Mouse (Mus musculus): Measurements from ENCODE around the gene Slc12a8. TPM values are rescaled to one million over a fixed set of nuclear protein-coding genes. Genes with fewer than 3 reads are reported as not detected.

Slc12a8 gene
- polyA plus RNA-seq, 1 experiment from 2014 or later = 0.89 TPM

GRCm38 (mm10) chr16:33682651-33683050, 165.5 kb downstream of the Slc12a8 start:
- Histone ChIP-seq H3K9ac (ENCODE audit: low read depth, low read length) (no peak overlapping the region), H3K36me3 (ENCODE audit: insufficient read depth, low read length) (no peaks in the 10 kb centered on the region), H3K27ac (no peak overlapping the region), H3K4me2 (ENCODE audit: low read length) (no peak overlapping the region), H3K4me3 (replicated peaks; ENCODE audit: low read depth, low read length) (no peak overlapping the region), H3K4me1 (replicated peaks; ENCODE audit: insufficient read depth, low read length) (peaks cover 21% of the 10 kb centered on the region; the same call in 1 of the 2 replicates), H3K9me3 (replicated peaks; ENCODE audit: low read length) (no peaks in the 10 kb centered on the region), H3K27me3 (ENCODE audit: insufficient read depth, low read length) (no peaks in the 10 kb centered on the region)
- DNase-seq (ENCODE audit: low spot score) (no peak), ATAC-seq (replicated peaks; ENCODE audit: low FRiP score, low read depth) (no peak)
- 86% methylated on average over 3 of the region's 3 CpGs for WGBS
- no peak for TF ChIP-seq CTCF (IDR thresholded peaks at IDR 0.05; ENCODE audit: low read depth)

- WGBS = 68% methylated on average over 13 of the region's 13 CpGs
- no peaks in the 10 kb centered on the region for H3K9me3 ChIP-seq (replicated peaks; ENCODE audit: low read length)
- H3K4me2 ChIP-seq (ENCODE audit: low read length) = peak overlapping the region; percentile 94
- no peak for DNase-seq (ENCODE audit: low spot score)
- H3K4me3 ChIP-seq (replicated peaks; ENCODE audit: low read depth, low read length) = peak overlapping the region; percentile 82
- peak overlapping the region; percentile 85 for H3K27ac ChIP-seq
- no peak for TF ChIP-seq CTCF (IDR thresholded peaks at IDR 0.05; ENCODE audit: low read depth)
- H3K4me1 ChIP-seq (replicated peaks; ENCODE audit: insufficient read depth, low read length) = peaks cover 21% of the 10 kb centered on the region; the same call in 1 of the 2 replicates
- no peak for ATAC-seq (replicated peaks; ENCODE audit: low FRiP score, low read depth)
- no peaks in the 10 kb centered on the region for H3K27me3 ChIP-seq (ENCODE audit: insufficient read depth, low read length)
- H3K9ac ChIP-seq (ENCODE audit: low read depth, low read length) = peak overlapping the region; percentile 89
- no peaks in the 10 kb centered on the region for H3K36me3 ChIP-seq (ENCODE audit: insufficient read depth, low read length)
Measured at GRCm38 (mm10) chr16:33683206-33684161, 166.4 kb downstream of the Slc12a8 start.

GRCm38 (mm10) chr16:33684162-33684702, 167.1 kb downstream of the Slc12a8 start, which contains the start of gene Heg1:
TSS of gene Heg1 (plus strand) at chr16:33684370.
- peaks cover 21% of the 10 kb centered on the region; the same call in 1 of the 2 replicates for H3K4me1 ChIP-seq (replicated peaks; ENCODE audit: insufficient read depth, low read length)
- ATAC-seq (replicated peaks; ENCODE audit: low FRiP score, low read depth) = peak; percentile 71
- under 1% methylated on average over 38 of the region's 57 CpGs for WGBS

GRCm38 (mm10) chr16:33684703-33685701, 167.9 kb downstream of the Slc12a8 start:
- Histone ChIP-seq H3K27ac (peak overlapping the region; percentile 85), H3K36me3 (ENCODE audit: insufficient read depth, low read length) (no peaks in the 10 kb centered on the region), H3K9ac (ENCODE audit: low read depth, low read length) (peak overlapping the region; percentile 89), H3K4me3 (replicated peaks; ENCODE audit: low read depth, low read length) (peak overlapping the region; percentile 82), H3K9me3 (replicated peaks; ENCODE audit: low read length) (no peaks in the 10 kb centered on the region), H3K4me2 (ENCODE audit: low read length) (peak overlapping the region; percentile 94), H3K4me1 (replicated peaks; ENCODE audit: insufficient read depth, low read length) (peaks cover 21% of the 10 kb centered on the region; the same call in 1 of the 2 replicates), H3K27me3 (ENCODE audit: insufficient read depth, low read length) (no peaks in the 10 kb centered on the region)
- WGBS = 2% methylated on average over 45 of the region's 46 CpGs
- no peak for TF ChIP-seq CTCF (IDR thresholded peaks at IDR 0.05; ENCODE audit: low read depth)
- DNase-seq (ENCODE audit: low spot score) (peak; percentile 47), ATAC-seq (replicated peaks; ENCODE audit: low FRiP score, low read depth) (peak; percentile 44)

More at GRCm38 (mm10) chr16:33684162-33684702, 167.1 kb downstream of the Slc12a8 start, which contains the start of gene Heg1:
- H3K27me3 ChIP-seq (ENCODE audit: insufficient read depth, low read length) = no peaks in the 10 kb centered on the region
- H3K9ac ChIP-seq (ENCODE audit: low read depth, low read length) = peak within 1 kb of the TSS; percentile 89
- peak within 1 kb of the TSS; percentile 82 for H3K4me3 ChIP-seq (replicated peaks; ENCODE audit: low read depth, low read length)
- peak; percentile 82 for DNase-seq (ENCODE audit: low spot score)
- H3K27ac ChIP-seq = peak within 1 kb of the TSS; percentile 85
- peak within 1 kb of the TSS; percentile 94 for H3K4me2 ChIP-seq (ENCODE audit: low read length)
- TF ChIP-seq CTCF (IDR thresholded peaks at IDR 0.05; ENCODE audit: low read depth) = no peak
- no peaks in the 10 kb centered on the region for H3K36me3 ChIP-seq (ENCODE audit: insufficient read depth, low read length)
- no peaks in the 10 kb centered on the region for H3K9me3 ChIP-seq (replicated peaks; ENCODE audit: low read length)

- Histone ChIP-seq H3K9ac (ENCODE audit: low read depth, low read length) (peak overlapping the region; percentile 89; the same call in 1 of the 2 replicates), H3K27me3 (ENCODE audit: insufficient read depth, low read length) (no peaks in the 10 kb centered on the region), H3K4me3 (replicated peaks; ENCODE audit: low read depth, low read length) (peak overlapping the region; percentile 82), H3K4me2 (ENCODE audit: low read length) (peak overlapping the region; percentile 94), H3K36me3 (ENCODE audit: insufficient read depth, low read length) (no peaks in the 10 kb centered on the region), H3K27ac (no peak overlapping the region), H3K4me1 (replicated peaks; ENCODE audit: insufficient read depth, low read length) (peaks cover 21% of the 10 kb centered on the region; the same call in 1 of the 2 replicates), H3K9me3 (replicated peaks; ENCODE audit: low read length) (no peaks in the 10 kb centered on the region)
- ATAC-seq (replicated peaks; ENCODE audit: low FRiP score, low read depth) = no peak
- WGBS = 90% methylated on average over 1 of the region's 1 CpGs
- no peak for DNase-seq (ENCODE audit: low spot score)
- TF ChIP-seq CTCF (IDR thresholded peaks at IDR 0.05; ENCODE audit: low read depth) = no peak
Measured at GRCm38 (mm10) chr16:33686056-33686455, 168.9 kb downstream of the Slc12a8 start.

Measured in kidney, postnatal 0 days (tissue).